Mouse (Mus musculus): ENCODE results near the gene Dcdc2b. TPM values are rescaled to one million over a fixed set of nuclear protein-coding genes. Genes with fewer than 3 reads are reported as not detected.

The Dcdc2b gene
- polyA plus RNA-seq, 1 experiment = 13.7 TPM

GRCm38 (mm10) chr4:129622120-129622802 is 8.2 kb upstream of the Dcdc2b start:
- no peak for DNase-seq (ENCODE audit: extremely low spot score in 1 of 2, low spot score in 1 of 2)

GRCm38 (mm10) chr4:129621283-129621841 is 7.3 kb upstream of the Dcdc2b start:
- DNase-seq (ENCODE audit: extremely low spot score in 1 of 2, low spot score in 1 of 2) = no peak

GRCm38 (mm10) chr4:129620419-129621282 is 6.6 kb upstream of the Dcdc2b start:
- DNase-seq (ENCODE audit: extremely low spot score in 1 of 2, low spot score in 1 of 2) = no peak

DNA sequence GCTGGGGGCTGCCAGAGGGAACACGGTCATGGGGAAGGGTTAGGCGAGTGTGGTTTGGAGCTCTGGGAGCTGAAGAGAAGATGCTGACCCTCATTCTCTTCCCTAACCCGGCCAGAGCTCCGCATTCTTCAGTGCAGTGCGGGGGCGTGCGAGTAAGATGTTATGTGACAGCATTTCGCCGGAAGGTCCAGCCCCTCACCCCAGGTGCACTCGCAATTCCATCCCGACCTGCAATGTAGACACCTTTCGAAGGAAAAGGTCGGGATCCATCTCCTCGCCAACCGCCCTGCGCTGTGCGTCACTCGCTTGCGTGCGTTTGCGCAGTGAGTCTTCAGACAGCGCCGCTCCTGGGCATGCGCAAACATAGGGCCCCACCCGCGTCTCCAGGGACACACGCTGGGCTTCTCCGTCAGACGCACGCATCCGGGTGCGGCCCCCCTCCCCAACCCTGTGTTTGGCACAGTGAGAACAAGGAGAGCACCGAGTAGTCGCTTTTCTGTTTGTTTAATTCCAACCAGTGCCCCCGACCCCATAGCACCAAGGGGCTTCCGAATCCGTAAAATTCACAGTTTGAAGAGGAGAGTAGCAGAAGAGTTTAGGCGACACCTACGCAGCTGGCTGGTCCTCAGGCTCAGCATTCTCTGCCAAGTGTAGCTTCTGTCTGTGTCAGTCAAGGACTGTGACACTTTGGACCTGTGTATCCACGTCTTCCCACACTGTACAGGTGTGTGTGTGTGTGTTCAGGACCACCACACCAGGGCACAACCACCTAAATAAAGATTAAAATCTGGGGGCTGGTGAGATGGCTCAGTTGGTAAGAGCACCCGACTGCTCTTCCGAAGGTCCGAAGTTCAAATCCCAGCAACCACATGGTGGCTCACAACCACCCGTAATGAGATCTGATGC is 5.0 kb upstream of the Dcdc2b start, which contains the start of gene Iqcc:
TSS of gene Iqcc (minus strand) at position 314 of the 906 bp plus-strand sequence.
- peak; percentile 94 to 98 for DNase-seq (ENCODE audit: extremely low spot score in 1 of 2, low spot score in 1 of 2)

DNA sequence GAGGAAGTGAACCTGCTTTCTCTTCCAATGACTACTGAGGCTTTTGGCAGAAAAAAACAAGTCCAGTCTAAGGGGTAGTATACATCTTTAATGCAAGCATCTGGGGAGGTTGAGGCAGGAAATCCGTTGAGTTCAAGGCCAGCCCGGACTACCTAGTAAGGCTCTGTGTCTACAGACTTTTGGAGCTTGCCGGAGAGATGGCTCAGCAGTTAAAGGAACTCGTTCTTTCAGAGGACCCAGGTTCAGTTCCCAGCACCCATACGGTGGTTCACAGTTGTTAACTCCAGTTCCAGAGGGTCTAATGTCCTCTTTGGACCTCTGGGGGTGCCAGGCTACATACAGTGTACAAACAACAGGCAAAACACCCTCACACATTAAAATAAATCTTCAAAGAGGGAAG is 4.0 kb upstream of the Dcdc2b start:
- DNase-seq (ENCODE audit: extremely low spot score in 1 of 2, low spot score in 1 of 2) = no peak

- DNase-seq (ENCODE audit: extremely low spot score in 1 of 2, low spot score in 1 of 2) = no peak
These were observed 3.1 kb upstream of the Dcdc2b start for GRCm38 (mm10) chr4:129617121-129617641.

GRCm38 (mm10) chr4:129616631-129617030 is 2.6 kb upstream of the Dcdc2b start:
- no peak for DNase-seq (ENCODE audit: extremely low spot score in 1 of 2, low spot score in 1 of 2)

- DNase-seq (ENCODE audit: extremely low spot score in 1 of 2, low spot score in 1 of 2) = no peak
These were observed 1.8 kb upstream of the Dcdc2b start for GRCm38 (mm10) chr4:129615801-129616290.

- DNase-seq (ENCODE audit: extremely low spot score in 1 of 2, low spot score in 1 of 2) = no peak
These were observed 3.6 kb downstream of the Dcdc2b start for GRCm38 (mm10) chr4:129610472-129610871.

DNA sequence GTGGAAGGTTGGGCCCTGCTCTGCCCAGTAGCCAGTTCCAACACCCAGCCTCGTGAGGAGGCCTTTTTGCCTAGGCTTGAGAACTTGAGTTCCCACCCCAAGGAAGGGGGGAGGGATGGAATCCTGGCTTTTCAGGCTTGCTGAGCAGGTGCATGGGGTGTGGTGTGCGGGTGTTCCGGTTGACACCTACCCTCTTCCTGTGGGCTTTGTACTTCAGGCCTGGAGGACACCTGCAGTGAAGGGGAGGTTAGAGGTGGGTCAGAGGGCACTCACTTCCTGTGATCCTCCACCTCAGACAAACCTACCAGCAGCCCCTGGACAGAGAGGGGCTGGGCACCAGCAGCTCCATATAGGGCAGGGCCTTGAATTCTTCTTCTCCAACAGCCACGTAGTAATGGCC is 4.0 kb downstream of the Dcdc2b start:
- DNase-seq (ENCODE audit: extremely low spot score in 1 of 2, low spot score in 1 of 2) = no peak

GRCm38 (mm10) chr4:129609139-129609631 is 4.9 kb downstream of the Dcdc2b start:
- no peak for DNase-seq (ENCODE audit: extremely low spot score in 1 of 2, low spot score in 1 of 2)

GRCm38 (mm10) chr4:129608426-129609025 is 5.5 kb downstream of the Dcdc2b start:
- peak; percentile 63 to 89 for DNase-seq (ENCODE audit: extremely low spot score in 1 of 2, low spot score in 1 of 2)

GRCm38 (mm10) chr4:129600233-129601158 is 13.6 kb downstream of the Dcdc2b start, which contains the start of the genes Eif3i and Tmem234:
Gene Eif3i, minus strand, starts transcription at chr4:129600648.
Gene Tmem234, plus strand, starts transcription at chr4:129600668.
- DNase-seq (ENCODE audit: extremely low spot score in 1 of 2, low spot score in 1 of 2) = peak; percentile 62 to 87

DNA sequence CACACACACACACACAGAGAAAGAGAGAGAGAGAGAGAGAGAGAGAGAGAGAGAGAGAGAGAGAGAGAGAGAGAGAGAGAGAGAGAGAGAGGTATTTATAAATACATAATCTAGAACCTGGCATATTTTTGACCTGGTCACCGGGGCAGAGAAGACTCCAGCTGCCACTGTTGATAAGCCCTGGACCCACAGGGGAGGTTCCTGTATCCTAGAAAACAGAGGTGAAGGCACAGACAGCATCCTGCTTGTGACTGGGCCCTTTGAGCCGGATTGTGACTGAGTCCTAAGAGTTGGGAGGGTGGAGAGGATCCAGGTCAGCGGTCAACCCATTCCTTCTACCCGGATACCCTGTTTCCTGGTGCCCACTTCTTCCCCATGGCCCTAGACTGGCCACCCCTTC is 25.2 kb downstream of the Dcdc2b start:
- DNase-seq (ENCODE audit: extremely low spot score in 1 of 2, low spot score in 1 of 2) = no peak

DNA sequence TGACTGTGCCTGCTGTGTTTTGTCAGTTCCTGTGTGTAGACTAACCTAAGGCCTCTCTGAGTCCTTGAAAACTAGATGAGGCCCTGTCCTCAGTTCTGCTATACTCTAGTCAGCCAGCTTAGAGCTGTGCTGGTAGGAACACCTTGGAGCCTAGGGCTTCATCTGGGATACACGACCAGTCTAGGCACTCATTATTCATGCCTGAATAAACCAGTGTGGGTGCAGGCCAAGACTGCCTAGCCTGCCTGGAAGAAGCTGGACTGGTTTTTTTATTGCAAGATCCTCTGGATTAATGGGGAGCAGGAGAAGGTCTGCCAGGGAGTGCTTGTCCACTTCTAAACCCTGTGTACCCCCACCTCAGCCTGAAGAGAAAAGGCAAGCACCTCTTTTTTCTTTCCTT is 27.1 kb downstream of the Dcdc2b start:
- no peak for DNase-seq (ENCODE audit: extremely low spot score in 1 of 2, low spot score in 1 of 2)

DNA sequence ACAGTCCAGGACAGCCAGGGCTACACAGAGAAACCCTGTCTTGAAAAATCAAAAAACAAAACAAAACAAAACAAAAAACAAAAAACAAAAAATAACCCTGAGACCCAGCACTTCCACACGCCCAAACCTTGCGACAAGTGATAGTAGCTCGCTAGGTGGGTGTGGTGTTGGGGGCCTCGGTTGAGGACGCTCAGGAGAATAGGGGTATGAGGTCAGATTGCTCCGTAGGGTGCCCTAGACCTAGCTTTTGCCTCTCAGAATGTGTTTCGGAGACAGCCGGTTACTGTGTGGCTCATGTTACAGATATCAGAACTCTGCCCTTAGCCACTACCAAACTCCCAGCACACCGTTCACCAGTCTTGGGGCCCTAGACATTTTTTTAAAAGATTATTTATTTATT is 28.3 kb downstream of the Dcdc2b start:
- no peak for DNase-seq (ENCODE audit: extremely low spot score in 1 of 2, low spot score in 1 of 2)

GRCm38 (mm10) chr4:129584884-129585608 is 29.0 kb downstream of the Dcdc2b start:
- DNase-seq (ENCODE audit: extremely low spot score in 1 of 2, low spot score in 1 of 2) = peak in 1 of 2 experiments; percentile 88

DNA sequence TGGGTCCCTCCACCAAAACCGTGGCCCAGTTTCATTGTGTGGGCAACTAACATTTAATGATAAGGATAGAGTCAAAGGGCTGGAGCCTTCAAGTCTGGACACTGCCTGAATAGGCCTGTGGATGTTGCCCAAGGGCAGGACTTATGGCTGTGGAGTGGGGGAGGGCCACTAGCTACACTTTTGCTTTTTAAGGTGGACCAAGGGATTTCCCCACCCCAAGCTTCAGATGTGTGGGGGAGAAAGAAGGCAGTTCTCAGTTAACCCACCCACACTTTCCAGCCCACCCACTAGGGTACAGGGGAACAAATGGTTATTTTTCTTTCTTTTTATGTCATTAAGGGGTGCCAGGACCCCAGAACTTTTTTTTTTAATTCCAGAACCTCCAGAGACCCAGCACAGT is 29.7 kb downstream of the Dcdc2b start:
- no peak for DNase-seq (ENCODE audit: extremely low spot score in 1 of 2, low spot score in 1 of 2)
